Mouse (Mus musculus): ENCODE measurements around the gene Pard3b.

Pard3b gene

GRCm38 (mm10) chr1:62435844-62436243, 797.2 kb downstream of the Pard3b start:
- Histone ChIP-seq H3K9me3 (ENCODE audit: low read length) (no peaks in the 10 kb centered on the region), H3K4me1 (replicated peaks; ENCODE audit: low read depth, low read length) (no peaks in the 10 kb centered on the region), H3K4me3 (replicated peaks; ENCODE audit: low read length) (no peak overlapping the region), H3K27me3 (ENCODE audit: insufficient read depth, low read length) (no peaks in the 10 kb centered on the region), H3K36me3 (ENCODE audit: insufficient read depth, low read length) (no peaks in the 10 kb centered on the region)
- TF ChIP-seq POU5F1 (IDR thresholded peaks at IDR 0.05; ENCODE audit: borderline replicate concordance, low read length) (no peak), NANOG (IDR thresholded peaks at IDR 0.05; ENCODE audit: borderline replicate concordance, low read length) (no peak), CTCF (conservative IDR thresholded peaks at IDR 0.05; ENCODE audit: low read length) (no peak)

DNA sequence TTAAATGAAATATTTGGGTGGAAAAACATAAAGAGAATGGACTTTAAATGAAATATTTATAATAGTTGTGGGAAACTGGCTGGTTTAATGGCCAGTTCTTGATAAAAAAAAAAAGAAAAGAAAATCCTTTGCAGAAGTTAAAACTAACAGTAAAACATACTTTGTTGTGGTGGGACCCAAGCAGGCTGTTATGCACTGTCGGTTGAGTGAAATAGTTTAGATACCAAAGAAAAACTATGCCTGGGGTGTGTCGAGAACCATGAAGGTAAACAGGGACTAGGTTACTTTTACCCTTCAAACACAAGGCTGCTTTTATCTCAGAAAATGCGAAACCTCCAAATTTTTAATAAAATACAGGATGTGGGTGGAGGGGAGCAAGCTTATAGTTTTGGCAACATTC, 797.7 kb downstream of the Pard3b start:
- Histone ChIP-seq H3K27me3 (ENCODE audit: insufficient read depth, low read length) (no peaks in the 10 kb centered on the region), H3K4me3 (replicated peaks; ENCODE audit: low read length) (no peak overlapping the region), H3K4me1 (replicated peaks; ENCODE audit: low read depth, low read length) (no peaks in the 10 kb centered on the region), H3K36me3 (ENCODE audit: insufficient read depth, low read length) (no peaks in the 10 kb centered on the region), H3K9me3 (ENCODE audit: low read length) (no peaks in the 10 kb centered on the region)
- TF ChIP-seq CTCF (conservative IDR thresholded peaks at IDR 0.05; ENCODE audit: low read length) (no peak), NANOG (IDR thresholded peaks at IDR 0.05; ENCODE audit: borderline replicate concordance, low read length) (no peak), POU5F1 (IDR thresholded peaks at IDR 0.05; ENCODE audit: borderline replicate concordance, low read length) (no peak)

DNA sequence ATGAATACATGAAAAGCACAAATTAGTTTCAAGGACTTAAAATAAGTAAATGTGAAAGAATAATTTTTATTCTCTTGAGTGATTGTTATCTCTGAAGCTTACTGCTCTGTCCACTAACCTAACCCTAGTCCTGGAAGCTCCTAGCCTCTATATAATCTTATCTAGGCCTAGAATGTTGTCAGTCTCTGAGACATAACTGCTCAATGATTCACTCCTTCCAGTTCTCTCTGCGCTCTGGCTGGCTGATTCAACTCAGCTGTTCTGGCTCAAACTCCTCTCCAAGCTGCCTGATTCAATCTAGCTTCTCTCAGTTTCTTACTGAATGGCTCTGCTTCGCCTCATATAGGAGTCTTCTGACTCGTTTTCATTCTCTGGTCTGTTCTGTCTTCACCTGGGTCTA, 798.9 kb downstream of the Pard3b start:
- H3K4me3 ChIP-seq (replicated peaks; ENCODE audit: low read length), result no peak overlapping the region

DNA sequence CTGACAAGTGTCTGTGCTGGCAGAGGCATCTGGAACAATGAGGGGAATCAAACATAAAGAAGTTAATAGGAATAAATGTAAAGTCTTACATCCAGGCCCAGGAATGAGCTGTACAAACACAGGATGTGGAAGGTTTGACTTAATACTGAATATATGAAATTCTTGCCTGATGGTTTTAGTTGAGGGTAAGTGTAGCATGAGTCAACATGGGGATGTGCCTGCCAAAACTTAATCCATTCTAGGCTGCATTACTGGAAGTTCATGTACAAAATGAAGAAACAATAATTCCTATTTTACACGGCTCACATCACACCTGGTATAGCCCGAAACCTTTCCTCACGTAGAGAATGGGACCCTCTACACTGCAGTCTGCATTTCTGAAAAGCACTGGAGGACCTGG, 805.8 kb downstream of the Pard3b start:
- TF ChIP-seq NANOG (IDR thresholded peaks at IDR 0.05; ENCODE audit: borderline replicate concordance, low read length), result no peak
- TF ChIP-seq POU5F1 (IDR thresholded peaks at IDR 0.05; ENCODE audit: borderline replicate concordance, low read length), result no peak
- TF ChIP-seq CTCF (conservative IDR thresholded peaks at IDR 0.05; ENCODE audit: low read length), result no peak
- Histone ChIP-seq H3K36me3 (ENCODE audit: insufficient read depth, low read length) (no peaks in the 10 kb centered on the region), H3K4me3 (replicated peaks; ENCODE audit: low read length) (no peak overlapping the region), H3K4me1 (replicated peaks; ENCODE audit: low read depth, low read length) (no peaks in the 10 kb centered on the region), H3K9me3 (ENCODE audit: low read length) (no peaks in the 10 kb centered on the region), H3K27me3 (ENCODE audit: insufficient read depth, low read length) (no peaks in the 10 kb centered on the region)

More for the DNA sequence above, 798.9 kb downstream of the Pard3b start:
- no peaks in the 10 kb centered on the region for H3K9me3 ChIP-seq (ENCODE audit: low read length)
- no peaks in the 10 kb centered on the region for H3K4me1 ChIP-seq (replicated peaks; ENCODE audit: low read depth, low read length)
- H3K36me3 ChIP-seq (ENCODE audit: insufficient read depth, low read length), result no peaks in the 10 kb centered on the region
- H3K27me3 ChIP-seq (ENCODE audit: insufficient read depth, low read length), result no peaks in the 10 kb centered on the region
- TF ChIP-seq CTCF (conservative IDR thresholded peaks at IDR 0.05; ENCODE audit: low read length), result no peak

- Histone ChIP-seq H3K9me3 (ENCODE audit: low read length) (no peaks in the 10 kb centered on the region), H3K27me3 (ENCODE audit: insufficient read depth, low read length) (no peaks in the 10 kb centered on the region), H3K4me3 (replicated peaks; ENCODE audit: low read length) (no peak overlapping the region), H3K4me1 (replicated peaks; ENCODE audit: low read depth, low read length) (no peaks in the 10 kb centered on the region), H3K36me3 (ENCODE audit: insufficient read depth, low read length) (no peaks in the 10 kb centered on the region)
- no peak for TF ChIP-seq POU5F1 (IDR thresholded peaks at IDR 0.05; ENCODE audit: borderline replicate concordance, low read length)
Measured at GRCm38 (mm10) chr1:62446818-62447217, 808.2 kb downstream of the Pard3b start.

DNA sequence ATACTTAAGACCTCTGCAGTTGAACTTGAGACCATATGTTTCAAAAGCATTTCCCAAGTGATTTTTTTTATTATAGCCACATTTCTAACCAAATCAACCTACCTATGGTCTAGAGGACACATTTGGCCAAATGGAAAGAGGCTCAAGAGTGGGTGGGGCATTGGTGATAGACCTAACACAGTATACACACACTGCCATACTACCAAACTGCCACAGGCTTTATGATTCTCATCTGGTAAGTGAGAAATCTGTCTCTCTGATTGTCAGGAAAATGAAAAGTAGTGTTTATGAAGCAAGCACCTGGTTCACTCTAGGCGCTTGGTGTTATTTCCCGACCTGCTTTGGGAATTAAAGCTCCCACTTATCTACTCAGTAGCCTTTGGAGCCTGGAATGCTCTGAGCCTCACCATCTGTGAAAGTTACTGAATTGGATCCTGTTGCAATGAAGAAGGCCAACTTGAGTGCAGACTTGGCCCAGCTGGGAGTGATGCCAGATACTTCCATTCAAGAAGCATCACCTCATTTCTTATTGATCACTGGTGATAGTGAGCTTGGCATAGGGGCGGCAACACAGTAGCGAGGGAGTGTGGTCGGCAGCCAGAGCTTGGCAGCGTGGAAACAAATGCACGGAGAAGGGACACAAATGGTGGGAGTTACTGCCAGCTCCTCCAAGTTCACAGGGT, 810.7 kb downstream of the Pard3b start:
- H3K27me3 ChIP-seq (ENCODE audit: insufficient read depth, low read length), result no peaks in the 10 kb centered on the region
- H3K36me3 ChIP-seq (ENCODE audit: insufficient read depth, low read length), result no peaks in the 10 kb centered on the region
- H3K9me3 ChIP-seq (ENCODE audit: low read length), result no peaks in the 10 kb centered on the region
- H3K4me1 ChIP-seq (replicated peaks; ENCODE audit: low read depth, low read length), result no peaks in the 10 kb centered on the region
- no peak overlapping the region for H3K4me3 ChIP-seq (replicated peaks; ENCODE audit: low read length)
- TF ChIP-seq CTCF (conservative IDR thresholded peaks at IDR 0.05; ENCODE audit: low read length), result no peak
- no peak for TF ChIP-seq POU5F1 (IDR thresholded peaks at IDR 0.05; ENCODE audit: borderline replicate concordance, low read length)
- TF ChIP-seq NANOG (IDR thresholded peaks at IDR 0.05; ENCODE audit: borderline replicate concordance, low read length), result no peak

GRCm38 (mm10) chr1:62465536-62465935, 826.9 kb downstream of the Pard3b start:
- no peaks in the 10 kb centered on the region for H3K27me3 ChIP-seq (ENCODE audit: insufficient read depth, low read length)
- no peaks in the 10 kb centered on the region for H3K4me1 ChIP-seq (replicated peaks; ENCODE audit: low read depth, low read length)
- H3K36me3 ChIP-seq (ENCODE audit: insufficient read depth, low read length), result no peaks in the 10 kb centered on the region
- H3K9me3 ChIP-seq (ENCODE audit: low read length), result no peaks in the 10 kb centered on the region
- H3K4me3 ChIP-seq (replicated peaks; ENCODE audit: low read length), result no peak overlapping the region
- no peak for TF ChIP-seq CTCF (conservative IDR thresholded peaks at IDR 0.05; ENCODE audit: low read length)
- TF ChIP-seq POU5F1 (IDR thresholded peaks at IDR 0.05; ENCODE audit: borderline replicate concordance, low read length), result no peak
- TF ChIP-seq NANOG (IDR thresholded peaks at IDR 0.05; ENCODE audit: borderline replicate concordance, low read length), result no peak

- no peak overlapping the region for H3K4me3 ChIP-seq (replicated peaks; ENCODE audit: low read length)
- TF ChIP-seq POU5F1 (IDR thresholded peaks at IDR 0.05; ENCODE audit: borderline replicate concordance, low read length) (no peak), NANOG (IDR thresholded peaks at IDR 0.05; ENCODE audit: borderline replicate concordance, low read length) (no peak), CTCF (conservative IDR thresholded peaks at IDR 0.05; ENCODE audit: low read length) (no peak)
- no peaks in the 10 kb centered on the region for H3K9me3 ChIP-seq (ENCODE audit: low read length)
- no peaks in the 10 kb centered on the region for H3K4me1 ChIP-seq (replicated peaks; ENCODE audit: low read depth, low read length)
- no peaks in the 10 kb centered on the region for H3K27me3 ChIP-seq (ENCODE audit: insufficient read depth, low read length)
- no peaks in the 10 kb centered on the region for H3K36me3 ChIP-seq (ENCODE audit: insufficient read depth, low read length)
Measured at GRCm38 (mm10) chr1:62466544-62466943, 827.9 kb downstream of the Pard3b start.

DNA sequence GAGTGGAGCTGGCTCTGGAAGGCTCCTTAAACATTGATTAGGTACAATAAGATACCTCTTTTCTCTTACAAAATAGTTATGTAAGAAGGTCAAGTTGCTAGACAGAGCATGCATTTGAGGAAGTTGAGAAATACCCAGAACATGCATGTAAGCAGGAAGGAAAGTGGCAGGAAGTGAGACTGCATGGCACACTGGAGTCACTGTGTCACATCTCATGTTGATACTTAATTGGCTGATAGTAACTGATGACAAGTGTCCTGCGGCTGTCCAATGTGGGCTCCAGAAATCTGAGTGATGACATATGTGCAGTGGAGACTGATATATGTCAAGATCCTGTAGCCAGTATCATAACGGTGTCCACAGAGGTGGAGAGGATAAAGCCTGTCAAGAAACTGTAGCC, 844.4 kb downstream of the Pard3b start:
- no peak overlapping the region for H3K4me3 ChIP-seq (replicated peaks; ENCODE audit: low read length)
- peaks cover 13% of the 10 kb centered on the region; the same call in 1 of the 2 replicates for H3K9me3 ChIP-seq (ENCODE audit: low read length)
- no peaks in the 10 kb centered on the region for H3K4me1 ChIP-seq (replicated peaks; ENCODE audit: low read depth, low read length)
- TF ChIP-seq NANOG (IDR thresholded peaks at IDR 0.05; ENCODE audit: borderline replicate concordance, low read length) (no peak), CTCF (conservative IDR thresholded peaks at IDR 0.05; ENCODE audit: low read length) (no peak), POU5F1 (IDR thresholded peaks at IDR 0.05; ENCODE audit: borderline replicate concordance, low read length) (no peak)
- no peaks in the 10 kb centered on the region for H3K27me3 ChIP-seq (ENCODE audit: insufficient read depth, low read length)
- H3K36me3 ChIP-seq (ENCODE audit: insufficient read depth, low read length), result no peaks in the 10 kb centered on the region
